Mouse (Mus musculus): ENCODE measurements around the gene Gm21992.

- TF ChIP-seq CTCF (IDR thresholded peaks at IDR 0.05) (no peak), POLR2A (IDR thresholded peaks at IDR 0.05; ENCODE audit: insufficient read depth, low read depth, low read length) (no peak)
Observed at GRCm38 (mm10) chr19:4849800-4850199, 38.4 kb upstream of the Gm21992 start.
